Mouse (Mus musculus) liver, postnatal 0 days (tissue): ENCODE measurements around the gene Bloc1s1.

Source experiments
- CTCF ChIP-seq: sonication (generic); IDR thresholded peaks from 2 replicates; pipeline ENCODE4 v1.5.1; 2016; ENCODE audit warnings: antibody characterized with exemption, low read depth
- EP300 ChIP-seq: IDR thresholded peaks from 2 replicates; pipeline ENCODE4 v1.6.1; 2016; ENCODE audit warnings: antibody characterized with exemption, low read depth, mild to moderate bottlenecking

DNA sequence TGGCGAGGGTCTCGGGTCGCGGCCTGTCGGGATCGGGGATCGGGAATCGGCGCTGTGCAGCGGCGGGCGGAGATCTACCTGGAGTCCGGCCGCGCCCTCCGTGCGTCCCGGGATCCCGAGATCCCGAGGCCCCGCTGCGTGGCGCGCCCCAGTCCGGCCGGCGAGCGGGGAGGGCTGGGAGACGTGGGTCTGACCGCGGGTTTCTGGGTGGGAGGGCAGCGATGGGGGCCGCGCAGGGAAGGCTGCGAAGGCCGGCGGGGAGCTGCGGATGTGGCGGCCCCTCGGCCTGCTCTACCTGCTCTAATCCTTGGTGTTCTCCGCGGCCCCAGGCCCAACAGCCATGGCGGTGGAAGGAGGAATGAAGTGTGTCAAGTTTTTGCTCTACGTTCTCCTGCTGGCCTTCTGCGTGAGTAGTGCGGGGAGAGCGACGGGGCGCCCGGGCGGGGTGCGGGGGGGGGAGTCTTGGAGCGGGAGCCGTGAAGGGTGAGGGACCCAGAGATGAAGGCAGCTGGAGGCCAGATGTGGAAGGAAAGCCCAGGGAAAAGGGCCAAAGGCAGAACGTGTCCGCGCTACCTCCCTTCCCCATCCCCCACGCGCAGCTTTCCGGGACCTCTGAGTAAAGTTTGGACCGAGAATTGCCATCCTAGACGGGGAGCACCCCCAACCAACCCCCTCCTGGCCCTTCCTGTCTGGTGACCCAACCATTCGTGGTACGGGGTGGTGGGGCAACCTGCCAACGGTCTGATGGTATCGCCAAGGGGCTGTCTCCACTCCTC is 13.6 kb downstream of the Bloc1s1 start:
- TF ChIP-seq CTCF (no peak), EP300 (no peak)
